Mouse (Mus musculus): ENCODE results near the gene Otop3.

Otop3 gene

DNA sequence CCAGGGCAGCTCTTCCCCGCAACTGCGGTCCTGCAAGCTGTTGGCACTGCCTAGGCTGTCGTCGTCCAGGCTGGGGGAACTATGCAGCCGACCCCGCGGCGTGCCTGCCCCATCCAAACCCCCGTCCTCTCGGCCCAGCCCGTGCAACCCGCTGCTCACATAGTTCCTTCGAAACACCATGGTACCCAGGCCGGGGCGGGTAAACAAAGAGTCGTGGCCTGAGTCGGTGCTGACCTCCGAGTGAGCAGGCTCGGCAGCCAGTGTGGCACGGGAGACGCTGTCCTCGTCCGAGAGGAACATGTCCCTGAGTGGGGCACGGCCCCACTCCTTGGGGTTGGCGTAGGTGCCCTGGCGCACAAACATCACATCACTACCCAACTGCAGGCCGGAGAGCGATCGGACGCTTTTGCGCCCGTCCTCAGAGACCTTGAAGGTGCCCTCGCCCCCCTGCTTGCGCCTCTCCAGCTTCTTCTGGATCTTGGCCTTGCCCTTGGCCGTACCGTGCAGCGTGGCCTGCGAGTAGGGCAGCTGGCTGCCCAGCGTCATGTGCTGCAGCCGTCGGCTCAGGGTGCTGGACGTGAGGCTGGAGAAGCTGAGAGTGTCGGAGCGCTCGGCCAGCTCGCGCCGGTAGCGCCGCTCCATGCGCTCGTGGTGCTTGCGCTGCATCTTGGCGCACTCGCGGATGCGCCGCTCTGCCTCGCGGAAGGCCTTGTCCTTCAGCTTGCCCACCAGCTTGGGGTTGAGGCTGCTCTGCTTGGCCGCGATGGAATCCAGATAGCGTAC is 16.1 kb upstream of the Otop3 start:
- in situ Hi-C loops (cut with MseI, MboI) = loop anchor here in 1 of 2 experiments (5.0 kb wide), 1 partner anchor 39 kb away; no protein-coding TSS in a partner anchor

DNA sequence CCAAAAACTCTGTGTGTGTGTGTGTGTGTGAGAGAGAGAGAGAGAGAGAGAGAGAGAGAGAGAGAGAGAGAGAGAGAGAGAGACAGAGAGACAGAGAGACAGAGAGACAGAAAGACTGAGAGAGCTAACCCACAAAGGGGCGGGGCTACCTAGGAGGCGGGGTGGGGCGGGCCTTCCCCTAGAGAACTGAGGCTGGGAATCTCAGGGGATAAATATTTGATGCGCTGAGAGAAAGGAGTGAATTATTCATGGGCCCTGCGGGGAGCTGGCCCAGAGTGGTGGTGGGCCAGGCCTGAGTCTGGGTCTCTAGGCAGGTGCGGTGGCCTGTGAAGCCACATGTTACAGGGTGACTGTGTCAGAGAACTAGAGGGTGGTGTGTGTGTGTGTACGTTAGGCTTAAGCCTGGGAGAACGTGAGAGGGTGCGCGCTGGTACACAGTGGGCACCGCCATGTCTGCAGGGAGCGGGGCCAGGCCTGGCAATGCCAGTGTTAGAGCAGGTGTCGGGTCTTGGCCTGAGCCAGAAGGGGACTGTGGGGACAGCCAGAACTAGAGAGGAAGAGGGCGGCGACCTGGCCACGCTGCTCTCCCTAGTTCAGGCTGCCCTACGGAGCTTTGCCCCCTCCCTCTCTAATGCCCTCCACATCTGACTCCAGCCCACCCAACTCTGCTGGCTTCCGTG is 14.7 kb upstream of the Otop3 start:
- in situ Hi-C loops (cut with MseI, MboI) = loop anchor here in 1 of 2 experiments (5.0 kb wide), 1 partner anchor 37 kb away; no protein-coding TSS in a partner anchor

DNA sequence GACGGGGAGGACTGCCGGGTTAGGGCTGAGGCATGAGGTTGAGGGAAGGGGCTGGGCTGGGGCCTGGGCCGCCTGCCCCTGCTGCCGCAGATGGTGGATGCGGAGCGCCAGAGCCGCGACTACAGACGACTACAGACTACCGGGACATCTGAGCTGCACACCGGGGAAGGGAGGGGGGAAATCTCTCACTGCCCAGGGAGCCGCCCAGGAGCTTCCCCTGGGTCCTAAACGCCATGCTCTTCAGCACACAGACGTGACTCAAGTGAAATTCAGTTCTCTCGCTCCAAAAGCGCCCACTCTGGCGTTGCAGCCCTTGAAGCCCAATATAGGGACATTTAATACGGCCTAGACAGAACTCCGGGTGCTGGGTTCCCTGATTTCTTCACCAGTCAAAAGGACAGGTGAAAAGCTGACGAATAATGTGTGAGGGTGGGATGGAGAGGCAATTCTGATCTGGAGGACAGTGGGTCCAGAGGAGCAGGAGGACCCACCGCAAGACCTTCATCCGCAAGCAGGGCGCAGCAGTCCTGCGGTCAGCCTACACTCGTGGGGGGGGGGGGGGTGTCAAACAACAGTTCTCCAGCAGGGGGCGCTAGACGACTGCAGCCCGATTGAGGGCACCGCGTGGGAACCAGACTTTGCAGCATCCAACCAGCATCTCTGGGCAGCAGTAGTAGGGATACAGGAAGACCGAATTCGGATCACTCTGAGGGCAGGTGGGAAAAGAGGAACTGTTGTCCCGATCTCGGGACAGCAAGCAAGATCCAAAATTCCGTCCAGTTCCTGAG is 12.4 kb upstream of the Otop3 start, which contains the start of gene Ush1g:
TSS of gene Ush1g (minus strand) at position 136 of the 788 bp plus-strand sequence.
- in situ Hi-C loops (cut with MseI, MboI) = no loop called here

DNA sequence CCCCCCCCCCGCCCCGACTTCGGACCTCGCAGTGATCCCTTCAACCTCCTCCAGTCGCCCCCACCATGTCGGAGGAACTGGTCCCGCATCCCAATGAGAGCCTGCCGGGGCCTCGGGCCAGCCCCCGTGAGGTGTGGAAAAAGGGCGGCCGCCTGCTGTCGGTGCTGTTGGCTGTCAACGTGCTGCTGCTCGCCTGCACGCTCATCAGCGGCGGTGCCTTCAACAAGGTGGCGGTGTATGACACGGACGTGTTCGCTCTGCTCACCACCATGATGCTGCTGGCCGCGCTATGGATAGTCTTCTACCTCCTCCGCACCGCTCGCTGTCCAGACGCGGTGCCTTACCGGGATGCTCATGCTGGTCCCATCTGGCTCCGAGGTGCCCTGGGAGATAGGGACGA is 11.2 kb upstream of the Otop3 start:
- in situ Hi-C loops (cut with MseI, MboI) = no loop called here

DNA sequence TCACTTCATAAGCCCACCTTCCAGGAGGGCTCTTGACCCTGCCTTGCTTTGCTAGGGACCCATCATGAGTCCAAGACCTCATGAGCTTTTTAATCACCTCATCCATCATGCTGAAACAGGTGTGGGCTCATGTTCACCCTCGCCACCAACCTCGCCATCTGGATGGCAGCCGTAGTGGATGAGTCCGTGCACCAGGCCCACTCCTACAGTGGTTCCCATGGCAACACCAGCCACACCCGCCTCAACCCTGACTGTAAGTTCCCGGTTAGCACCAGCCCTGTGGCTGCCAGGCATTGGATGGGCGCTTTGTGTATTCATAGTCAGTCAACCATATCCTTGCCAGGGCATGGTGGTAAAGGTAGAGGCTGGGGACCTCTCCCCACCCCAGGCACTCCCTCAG is 7.8 kb upstream of the Otop3 start:
- in situ Hi-C loops (cut with MseI, MboI) = no loop called here

DNA sequence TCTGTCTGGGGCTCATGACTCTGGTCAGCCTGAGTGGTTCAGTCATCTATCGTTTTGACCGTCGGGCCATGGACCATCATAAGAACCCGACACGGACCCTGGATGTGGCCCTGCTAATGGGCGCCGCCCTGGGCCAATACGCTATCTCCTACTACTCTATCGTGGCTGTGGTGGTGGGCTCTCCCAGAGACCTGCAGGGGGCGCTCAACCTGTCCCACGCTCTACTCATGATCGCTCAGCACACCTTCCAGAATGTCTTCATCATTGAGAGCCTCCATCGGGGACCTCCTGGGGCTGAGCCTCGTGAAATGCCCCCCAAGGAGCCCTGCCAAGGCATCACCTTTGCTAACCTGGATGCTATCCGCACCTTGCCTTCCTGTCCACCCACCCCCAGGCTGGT is 5.2 kb upstream of the Otop3 start:
- in situ Hi-C loops (cut with MseI, MboI) = no loop called here

DNA sequence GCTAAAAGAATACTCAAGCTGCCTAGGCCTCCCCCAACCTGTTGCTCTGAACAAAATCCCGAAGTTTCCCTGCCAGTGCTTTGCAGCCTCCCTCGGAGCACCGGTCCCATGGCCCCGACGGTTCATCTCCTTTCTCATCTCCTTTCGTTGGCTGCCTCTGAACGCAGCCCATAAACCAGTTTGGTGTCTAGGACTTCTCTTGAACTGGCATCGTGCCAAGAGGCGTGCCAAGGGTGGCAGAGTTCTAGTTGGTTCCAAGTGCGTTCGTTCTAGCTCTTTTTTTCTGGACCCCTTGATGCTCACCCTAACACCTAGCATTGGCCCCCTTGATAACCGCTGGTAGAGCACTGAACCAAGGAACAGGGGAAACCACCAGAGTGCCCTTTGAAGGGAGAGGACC is 692 bp downstream of the Otop3 start:
- in situ Hi-C loops (cut with MseI, MboI) = no loop called here

DNA sequence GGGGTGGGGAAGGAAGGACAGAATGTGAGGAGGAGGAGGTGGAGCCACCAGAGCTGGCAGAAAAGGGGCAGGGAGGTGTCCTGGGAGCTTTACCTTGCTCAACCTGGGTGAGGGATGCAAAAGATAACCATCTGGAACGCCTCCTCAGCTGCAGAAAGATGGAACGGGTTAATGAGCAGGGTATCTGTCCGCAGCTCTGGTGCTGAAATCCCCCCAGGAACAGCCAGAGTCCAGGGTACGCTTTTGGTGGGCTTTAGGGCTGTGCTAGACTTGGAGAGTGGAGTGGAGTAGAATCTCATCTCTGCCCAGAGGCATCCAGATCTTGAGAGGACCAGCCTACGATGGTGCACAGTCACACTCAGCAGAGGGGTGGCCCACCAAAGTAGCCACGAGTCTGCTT is 1.6 kb downstream of the Otop3 start:
- in situ Hi-C loops (cut with MseI, MboI) = no loop called here

DNA sequence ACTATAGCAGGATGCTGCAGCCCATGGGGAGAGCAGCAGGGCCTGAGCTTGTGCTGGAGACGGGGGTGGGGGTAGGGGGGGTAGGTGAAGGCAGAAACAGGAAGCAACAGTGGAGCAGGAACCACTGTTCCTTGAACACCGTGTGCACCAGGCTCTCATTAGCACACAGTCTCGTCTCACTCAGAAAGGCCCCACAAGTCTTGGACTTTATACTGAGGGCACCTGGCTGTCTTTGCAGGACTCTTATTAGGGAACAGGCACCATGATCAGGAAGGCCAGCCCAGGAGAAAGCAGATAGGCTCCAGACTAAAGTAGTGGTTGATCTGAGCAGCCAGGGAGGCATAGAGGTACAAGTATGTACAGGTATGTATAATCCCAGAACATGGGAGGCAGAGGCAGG is 2.8 kb downstream of the Otop3 start:
- in situ Hi-C loops (cut with MseI, MboI) = no loop called here

DNA sequence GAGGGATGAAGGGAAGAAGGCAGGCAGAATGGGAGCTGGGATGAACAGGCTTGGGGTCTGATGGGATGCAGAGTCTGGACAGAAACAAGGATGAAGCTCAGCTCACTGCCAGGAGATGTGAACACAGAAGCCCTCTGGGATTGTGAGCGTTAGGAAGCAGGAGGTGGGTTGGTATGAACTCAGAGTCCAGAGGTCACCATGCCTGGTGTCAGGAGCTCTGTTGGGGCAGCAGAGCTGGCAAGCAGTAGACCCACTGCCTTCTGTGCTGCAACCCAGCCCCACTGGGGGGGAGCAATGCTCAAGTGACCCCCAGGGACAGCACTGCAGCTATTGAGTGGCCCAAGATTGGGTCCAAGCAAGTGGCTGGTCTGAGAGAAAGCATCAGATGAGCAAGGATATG is 3.3 kb downstream of the Otop3 start:
- in situ Hi-C loops (cut with MseI, MboI) = no loop called here

DNA sequence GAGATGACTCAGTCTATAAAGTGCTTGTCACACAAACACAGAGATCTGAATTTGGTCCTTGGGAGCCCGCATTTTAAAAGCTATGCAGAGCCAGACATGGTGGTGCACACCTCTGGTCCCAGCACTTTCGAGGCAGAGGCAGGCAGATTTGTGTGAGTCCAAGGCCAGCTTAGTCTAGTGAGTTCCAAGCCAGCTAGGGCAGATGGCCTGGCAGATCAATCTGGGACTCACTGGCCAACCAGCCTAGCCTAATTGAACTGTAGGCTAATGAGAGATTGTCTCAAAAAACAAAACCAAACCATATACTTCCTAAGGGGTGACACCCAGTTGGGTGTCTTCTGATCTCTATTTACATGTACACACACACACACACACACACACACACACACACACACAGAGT is 6.7 kb downstream of the Otop3 start:
- in situ Hi-C loops (cut with MseI, MboI) = no loop called here

DNA sequence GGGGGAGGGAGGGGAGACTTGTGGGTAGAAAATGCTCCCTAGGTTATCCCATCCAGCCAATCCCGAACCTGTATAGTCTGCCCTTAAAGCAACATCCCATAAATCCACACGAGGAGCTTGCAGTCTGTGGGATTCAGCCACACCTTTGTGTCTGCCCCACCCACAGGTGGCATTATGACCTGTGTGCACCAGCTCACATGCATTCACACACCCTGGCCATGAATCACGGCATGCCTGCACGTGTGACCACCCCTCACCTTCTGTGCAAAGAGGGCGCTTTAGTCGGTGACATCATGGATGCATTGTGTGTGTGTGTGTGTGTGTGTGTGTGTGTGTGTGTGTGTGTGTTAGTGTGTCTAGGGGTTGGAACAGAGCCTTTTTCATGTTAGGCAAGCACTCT is 7.3 kb downstream of the Otop3 start:
- in situ Hi-C loops (cut with MseI, MboI) = no loop called here

DNA sequence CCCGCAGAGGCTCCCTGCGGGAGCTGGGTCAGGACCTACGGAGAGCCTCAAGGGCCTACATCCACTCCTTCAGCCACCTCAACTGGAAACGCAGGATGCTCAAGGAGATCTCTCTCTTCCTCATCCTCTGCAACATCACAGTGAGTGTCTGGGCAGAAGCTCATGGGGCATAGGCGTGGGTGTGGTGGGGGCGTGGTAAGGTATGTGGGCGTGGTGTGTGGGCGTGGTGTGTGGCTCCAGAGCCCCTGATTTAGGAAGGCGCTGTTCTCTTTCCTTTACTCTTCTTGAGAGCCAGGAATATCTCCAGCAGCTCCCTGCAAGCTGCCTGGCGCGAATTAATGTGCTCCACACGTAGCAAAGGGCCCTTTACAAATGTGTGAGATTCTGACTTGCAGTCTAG is 10.4 kb downstream of the Otop3 start:
- in situ Hi-C loops (cut with MseI, MboI) = no loop called here

DNA sequence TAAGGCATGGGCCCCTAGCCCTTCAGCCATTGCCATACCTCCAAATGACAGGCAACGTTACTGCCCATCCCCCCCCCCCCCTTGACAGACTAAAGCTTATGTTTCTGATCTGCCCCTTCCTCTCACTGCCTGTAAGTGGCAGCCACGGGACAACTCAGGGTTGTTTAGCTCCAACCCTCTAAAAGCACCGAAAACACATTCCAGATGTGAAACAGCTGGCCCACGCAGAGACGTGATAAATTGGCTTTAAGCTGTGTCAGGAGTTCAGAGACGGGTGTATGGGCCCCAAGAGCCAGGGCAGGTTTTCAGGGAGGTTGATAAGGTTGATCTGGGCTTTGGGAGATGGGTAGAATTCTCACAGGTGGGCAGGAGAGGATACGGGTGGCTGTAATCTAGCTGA is 11.0 kb downstream of the Otop3 start:
- in situ Hi-C loops (cut with MseI, MboI) = no loop called here

DNA sequence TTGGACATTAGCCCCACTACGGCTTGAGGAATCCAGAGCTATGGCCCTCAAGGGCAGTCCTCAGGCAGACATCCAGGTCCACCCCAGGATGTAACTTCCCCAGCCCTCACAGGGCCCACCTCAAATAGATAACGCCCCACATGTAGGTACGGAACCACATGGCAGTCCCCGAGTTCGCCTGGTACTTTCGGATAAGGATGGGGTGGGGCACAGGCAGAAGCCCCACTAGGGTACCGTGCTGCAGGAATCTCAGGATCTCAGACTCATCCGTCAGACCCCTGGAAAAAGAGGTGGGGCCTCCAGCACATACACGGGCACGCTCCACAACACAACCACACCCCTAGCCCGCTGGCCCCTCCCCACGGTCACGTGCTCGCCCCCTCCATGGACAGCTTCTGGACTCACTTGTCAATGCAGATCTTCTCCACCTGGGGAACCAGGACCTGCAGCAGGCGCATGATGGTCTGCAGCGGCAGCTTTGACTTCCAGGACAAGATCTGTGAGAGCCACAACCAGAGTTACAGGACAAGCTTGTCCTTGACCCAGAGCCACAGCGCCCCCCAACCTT is 14.2 kb downstream of the Otop3 start:
- in situ Hi-C loops (cut with MseI, MboI) = no loop called here

DNA sequence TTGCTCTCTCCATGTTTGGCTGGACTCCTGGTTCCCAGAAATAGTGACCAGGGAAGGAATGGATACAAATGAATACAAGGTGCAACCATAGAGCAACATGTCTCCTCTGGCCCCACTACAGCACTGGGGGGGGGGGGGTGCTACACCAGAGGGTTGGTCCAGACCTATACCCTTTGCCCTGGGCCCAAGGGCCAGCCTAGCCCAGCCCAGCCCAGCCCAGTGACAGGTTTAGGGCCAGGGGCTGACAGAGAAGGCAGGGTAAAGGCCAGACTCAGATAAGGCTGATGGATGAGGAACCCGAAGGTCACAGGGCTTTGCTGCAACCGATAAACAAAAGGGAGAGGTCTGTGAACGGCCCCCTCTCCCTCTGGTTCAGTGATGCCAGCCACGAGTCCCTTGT is 15.4 kb downstream of the Otop3 start:
- in situ Hi-C loops (cut with MseI, MboI) = no loop called here

DNA sequence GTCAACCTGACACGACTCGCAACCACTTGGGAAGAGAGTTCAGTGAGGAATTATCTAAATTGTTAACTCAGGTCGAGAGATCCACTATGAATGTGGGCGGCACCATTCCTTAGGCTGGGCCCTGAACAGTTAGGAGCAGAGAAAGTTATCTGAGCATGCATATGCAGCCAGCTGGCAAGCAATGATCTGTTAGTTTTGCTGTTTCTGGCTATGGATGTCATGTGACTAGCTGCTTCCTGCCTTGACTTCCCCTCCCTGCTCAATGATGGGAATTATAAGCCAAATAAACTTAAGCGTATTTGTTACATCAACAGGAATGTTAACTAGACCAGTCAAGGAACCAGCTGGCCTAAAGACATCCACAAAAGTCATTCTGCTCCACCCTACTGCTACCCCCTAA is 18.8 kb downstream of the Otop3 start:
- in situ Hi-C loops (cut with MseI, MboI) = no loop called here

DNA sequence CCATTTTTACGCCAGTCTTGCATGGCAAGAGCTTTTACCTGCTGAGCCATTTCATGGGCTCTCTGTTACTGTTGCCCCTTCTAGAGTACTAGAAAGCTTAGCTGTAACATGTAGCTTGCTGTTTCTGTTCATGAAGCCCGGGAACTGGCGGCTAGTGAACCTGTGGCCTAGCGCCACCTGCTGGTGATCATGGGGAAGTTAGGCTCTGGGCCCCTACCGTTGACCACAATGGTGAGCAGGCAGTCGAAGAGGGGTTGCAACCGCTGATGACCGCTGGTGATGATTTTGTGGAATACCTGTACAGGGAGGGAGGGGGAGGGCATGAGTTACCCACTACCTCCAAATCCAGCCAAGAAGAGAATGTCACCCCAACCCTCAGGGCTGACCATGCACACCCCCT is 19.7 kb downstream of the Otop3 start:
- in situ Hi-C loops (cut with MseI, MboI) = no loop called here

DNA sequence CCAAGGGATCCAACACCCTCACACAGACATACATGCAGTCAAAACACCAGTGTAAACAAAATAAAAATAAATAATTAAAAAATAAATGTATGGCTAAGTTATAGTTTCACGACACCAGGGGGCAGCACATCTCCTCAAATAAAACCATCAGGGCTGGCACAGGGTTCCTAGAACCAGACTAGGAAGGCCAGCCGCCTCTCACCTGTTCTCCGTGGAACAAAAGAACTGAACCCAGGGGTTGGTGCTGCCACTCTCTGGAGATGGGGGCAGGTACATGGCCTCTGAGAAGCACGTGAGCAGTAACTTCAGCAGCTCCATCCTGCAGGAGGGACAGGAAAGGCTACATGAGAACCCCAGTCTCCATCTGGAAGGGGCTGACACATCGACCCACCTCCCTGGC is 23.9 kb downstream of the Otop3 start:
- in situ Hi-C loops (cut with MseI, MboI) = loop anchor here in 1 of 2 experiments (5.0 kb wide), 1 partner anchor 41 kb away; no protein-coding TSS in a partner anchor

DNA sequence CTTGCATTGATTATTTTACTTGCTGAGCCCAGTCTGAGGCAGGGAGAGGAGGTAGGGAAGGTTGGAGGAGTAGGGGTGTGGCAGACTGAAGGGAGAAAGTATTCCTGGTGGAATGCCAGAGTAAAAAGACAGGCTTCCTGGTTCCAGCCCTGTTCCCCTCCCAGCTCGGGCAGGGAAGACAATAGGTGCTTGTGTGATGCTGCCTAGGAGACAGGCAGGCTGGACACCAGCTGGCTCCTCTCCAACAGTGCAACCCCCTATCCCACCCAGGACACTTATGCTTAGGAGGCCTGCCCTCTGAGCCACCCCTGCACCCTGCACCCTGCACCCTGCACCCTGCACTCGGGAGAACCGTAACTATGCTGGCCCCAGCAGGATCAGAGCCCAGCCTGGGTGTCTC is 24.8 kb downstream of the Otop3 start:
- in situ Hi-C loops (cut with MseI, MboI) = loop anchor here in 1 of 2 experiments (5.0 kb wide), 1 partner anchor 42 kb away; no protein-coding TSS in a partner anchor

DNA sequence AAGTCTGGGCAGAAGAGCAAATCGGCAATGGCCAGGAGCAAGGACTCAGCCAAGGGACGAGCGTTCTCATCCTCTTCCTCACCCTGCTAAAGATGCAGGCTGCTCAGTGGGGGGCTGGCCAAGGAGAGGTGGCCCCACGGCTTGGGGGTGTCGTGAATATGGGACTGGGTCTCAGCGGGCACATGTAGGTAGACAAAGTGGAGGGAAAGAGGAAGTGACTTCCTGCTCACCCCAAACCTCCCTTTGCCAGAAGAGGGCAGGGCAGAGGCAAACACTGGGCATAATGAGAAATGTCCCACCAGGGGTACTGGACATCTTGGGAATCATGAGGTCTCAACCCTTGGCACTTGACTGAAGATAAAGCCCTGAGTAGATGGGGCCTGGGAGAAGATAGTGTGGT is 25.2 kb downstream of the Otop3 start:
- in situ Hi-C loops (cut with MseI, MboI) = loop anchor here in 1 of 2 experiments (5.0 kb wide), 1 partner anchor 42 kb away; no protein-coding TSS in a partner anchor

DNA sequence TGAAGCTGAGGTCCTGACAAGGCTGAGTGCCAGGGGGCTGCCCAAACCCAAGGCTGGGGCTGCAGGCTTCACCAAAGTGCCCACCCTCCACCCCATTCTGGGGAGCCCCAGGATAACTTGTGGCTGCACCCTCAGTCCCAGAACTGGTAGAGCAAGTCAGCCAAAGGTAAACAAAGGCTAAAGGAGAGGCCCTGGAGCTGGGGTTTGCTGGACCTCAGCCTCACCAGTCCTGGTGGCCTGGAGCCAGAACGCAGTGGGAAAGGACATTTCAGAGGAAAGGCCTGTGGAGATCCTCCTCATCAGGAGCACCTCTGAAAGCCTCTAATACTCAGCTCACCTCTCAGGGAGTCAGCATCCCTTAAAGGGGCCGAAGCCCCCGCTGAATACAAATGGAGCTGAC is 29.6 kb downstream of the Otop3 start:
- in situ Hi-C loops (cut with MseI, MboI) = no loop called here

Measured in mouse trophoblast stem cell (cell line).